In the genomic region with DNA sequence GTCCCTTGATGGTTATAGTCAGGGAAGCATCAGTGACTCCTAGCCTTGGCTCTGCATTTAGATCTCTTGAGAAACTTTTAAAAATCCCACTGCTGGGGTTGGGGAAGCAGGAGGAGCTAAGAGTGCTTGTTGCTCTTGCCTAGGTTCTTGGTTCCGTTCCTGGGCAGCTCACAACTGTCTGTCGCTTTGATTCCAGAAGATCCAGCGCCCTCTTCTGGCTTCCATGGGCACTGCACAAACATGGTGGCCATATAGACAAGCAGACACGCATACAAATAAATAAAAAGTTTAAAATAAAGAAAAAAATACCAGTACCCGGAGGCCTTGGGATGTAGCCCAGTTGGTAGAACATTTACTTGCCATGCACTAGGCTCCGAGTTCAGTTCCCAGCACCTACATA, we compare ENCODE assay signal across 20 mouse cellular contexts. TPM values are rescaled to one million over a fixed set of nuclear protein-coding genes. Genes with fewer than 3 reads are reported as not detected.
DNase-seq lines count a peak whose midpoint lies in the region; ATAC-seq and TF ChIP-seq lines count a peak whose summit lies in the region.
"Had no signal": no experiment of that assay in that cellular context is flagged by ENCODE, and none has a peak within 500 bp of the region (broad histone marks: within the 10 kb centered on the region; RNA-seq: fewer than 3 reads in every experiment).

No protein-coding gene starts in this region.

- TF ChIP-seq RAD21 in CH12.LX (IDR thresholded peaks at IDR 0.05; ENCODE audit: low read depth, low read length): no peak; the same call in none of the 2 replicates

- in situ Hi-C loops in CH12.LX (cut with MboI; ENCODE audit: low pct_ligation_motif_present, low pct_unique_long_range_greater_than_20kb, low sequenced_read_pairs): no loop called here

- H3K79me2 ChIP-seq in CH12.LX (replicated peaks; ENCODE audit: control insufficient read depth, extremely low read depth, insufficient read depth, poor library complexity, severe bottlenecking): no peaks in the 10 kb centered on the region

- TF ChIP-seq EP300 in CH12.LX (IDR thresholded peaks at IDR 0.05; ENCODE audit: low read length): no peak
- TF ChIP-seq EP300 in liver, embryonic 14.5 days (IDR thresholded peaks at IDR 0.05; ENCODE audit: low read depth): no peak

- TF ChIP-seq CTCF in CH12.LX (conservative IDR thresholded peaks at IDR 0.05 in 1 of 2, IDR thresholded peaks at IDR 0.05 in 1 of 2; ENCODE audit: low read depth in 2 of 2, low read length in 2 of 2): peak; percentile 13 to 45; a peak in 2 of 4 replicates
- peak; percentile 81 for TF ChIP-seq CTCF in liver, embryonic 14.5 days (IDR thresholded peaks at IDR 0.05; ENCODE audit: low read depth)

- no peaks in the 10 kb centered on the region for H3K9me3 ChIP-seq in liver, embryonic 11.5 days (ENCODE audit: control insufficient read depth, low read length)
- H3K9me3 ChIP-seq in CH12.LX (replicated peaks; ENCODE audit: low read length): no peaks in the 10 kb centered on the region
- no peaks in the 10 kb centered on the region for H3K9me3 ChIP-seq in liver, embryonic 14.5 days (ENCODE audit: control insufficient read depth, low read length)
- H3K9me3 ChIP-seq: embryonic facial prominence, embryonic 15.5 days; G1E; hindbrain, embryonic 15.5 days; kidney, embryonic 15.5 days; limb, embryonic 13.5 days had no signal

- peak; percentile 33 for DNase-seq in CD4-positive, CD25-positive, alpha-beta regulatory T cell, adult 2 months (ENCODE audit: low read depth, low spot score)
- DNase-seq in liver (peak; percentile 71), CH12.LX (ENCODE audit: extremely low read depth) (no peak)
- DNase-seq in liver, embryonic 11.5 days (ENCODE audit: low spot score): no peak
- DNase-seq in liver, embryonic 14.5 days (ENCODE audit: low read depth in 3 of 3, low spot score in 3 of 3): peak in 1 of 3 experiments; percentile 47
- no peak for DNase-seq in cerebellum, adult 18-20 months
- DNase-seq: adrenal gland, postnatal 10 days; cerebellum, adult 9-11 months; heart, adult 18-20 months; heart, postnatal 10 days; lung, postnatal 4 days; midbrain, embryonic 14.5 days had no signal

- no peak for TF ChIP-seq POLR2A in CH12.LX (IDR thresholded peaks at IDR 0.05; ENCODE audit: low read depth, low read length)

- no peak overlapping the region for H3K4me3 ChIP-seq in liver, embryonic 11.5 days (ENCODE audit: low read depth, low read length)
- no peak overlapping the region for H3K4me3 ChIP-seq in CH12.LX (replicated peaks in 1 of 3; ENCODE audit: low read depth in 2 of 3, low read length in 2 of 3, poor library complexity in 1 of 3)
- no peak overlapping the region for H3K4me3 ChIP-seq in liver, embryonic 14.5 days (ENCODE audit: insufficient read depth in 1 of 2, low read depth in 2 of 2, low read length in 2 of 2)
- H3K4me3 ChIP-seq: embryonic facial prominence, embryonic 15.5 days; hindbrain, embryonic 15.5 days; kidney, embryonic 15.5 days; limb, embryonic 13.5 days had no signal

- dilution Hi-C loops in CH12.LX (cut with MboI; ENCODE audit: extremely low pct_ligation_motif_present, extremely low pct_unique_long_range_greater_than_20kb, low sequenced_read_pairs): no loop called here

- H3K4me2 ChIP-seq in liver, embryonic 11.5 days: no peak overlapping the region
- no peak overlapping the region for H3K4me2 ChIP-seq in CH12.LX (ENCODE audit: insufficient read depth, low read depth, poor library complexity, severe bottlenecking)
- no peak overlapping the region for H3K4me2 ChIP-seq in liver, embryonic 14.5 days (ENCODE audit: low read depth)
- H3K4me2 ChIP-seq: embryonic facial prominence, embryonic 15.5 days; hindbrain, embryonic 15.5 days; kidney, embryonic 15.5 days; limb, embryonic 13.5 days had no signal

- 0 out of 2 replicates have a peak, but pooled peaks cover 5% of the 10 kb centered on the region for H3K4me1 ChIP-seq in liver, embryonic 11.5 days (replicated peaks; ENCODE audit: control insufficient read depth, insufficient read depth, low read length)
- H3K4me1 ChIP-seq in CH12.LX (ENCODE audit: control insufficient read depth in 1 of 2, insufficient read depth in 2 of 2): peaks cover 6 to 13% of the 10 kb centered on the region in 2 experiments
- H3K4me1 ChIP-seq in liver, embryonic 14.5 days (replicated peaks; ENCODE audit: control insufficient read depth in 2 of 2, insufficient read depth in 2 of 2, low read length in 1 of 2): peaks cover 0 to 8% of the 10 kb centered on the region in 2 experiments; a peak in 2 of 4 replicates
- H3K4me1 ChIP-seq: kidney, embryonic 15.5 days; limb, embryonic 13.5 days had no signal

- no peak overlapping the region for H3K9ac ChIP-seq in liver, embryonic 11.5 days (ENCODE audit: low read depth, low read length)
- no peak overlapping the region for H3K9ac ChIP-seq in CH12.LX (ENCODE audit: insufficient read depth, low read depth)
- no peak overlapping the region for H3K9ac ChIP-seq in liver, embryonic 14.5 days (replicated peaks)
- H3K9ac ChIP-seq: embryonic facial prominence, embryonic 15.5 days; hindbrain, embryonic 15.5 days; kidney, embryonic 15.5 days; limb, embryonic 13.5 days had no signal

- 59% methylated on average over 6 of the region's 6 CpGs for WGBS in liver, embryonic 11.5 days
- 65% methylated on average over 6 of the region's 6 CpGs for WGBS in liver, embryonic 14.5 days (ENCODE audit: insufficient replicate concordance)

- H3K36me3 ChIP-seq in liver, embryonic 11.5 days (ENCODE audit: control insufficient read depth, insufficient read depth, low read length): peaks cover 2% of the 10 kb centered on the region; the same call in 1 of the 2 replicates
- H3K36me3 ChIP-seq in CH12.LX (replicated peaks in 1 of 2; ENCODE audit: control insufficient read depth in 1 of 2, insufficient read depth in 1 of 2, low read length in 1 of 2): peaks cover 2 to 3% of the 10 kb centered on the region in 2 experiments
- peaks cover 4% of the 10 kb centered on the region; the same call in 1 of the 2 replicates for H3K36me3 ChIP-seq in liver, embryonic 14.5 days (replicated peaks; ENCODE audit: control insufficient read depth, insufficient read depth, low read depth)

- no peak for ATAC-seq in CD4-positive, CD25-positive, alpha-beta regulatory T cell, adult 4 months
- ATAC-seq in liver, embryonic 11.5 days (replicated peaks; ENCODE audit: low FRiP score): no peak
- no peak for ATAC-seq in liver, embryonic 14.5 days (ENCODE audit: insufficient read depth)
- no peak for ATAC-seq in activated CD4-positive, CD25-positive, alpha-beta regulatory T cell, adult 4 months
- ATAC-seq: forebrain, embryonic 14.5 days had no signal

- no peaks in the 10 kb centered on the region for H3K27me3 ChIP-seq in liver, embryonic 11.5 days (replicated peaks; ENCODE audit: control insufficient read depth, insufficient read depth, low read length)
- H3K27me3 ChIP-seq in CH12.LX (replicated peaks): no peaks in the 10 kb centered on the region
- no peaks in the 10 kb centered on the region for H3K27me3 ChIP-seq in liver, embryonic 14.5 days (ENCODE audit: control insufficient read depth, insufficient read depth, low read length)
- H3K27me3 ChIP-seq: embryonic facial prominence, embryonic 15.5 days; hindbrain, embryonic 15.5 days; kidney, embryonic 15.5 days; limb, embryonic 13.5 days had no signal

- H3K27ac ChIP-seq in liver, embryonic 11.5 days (ENCODE audit: low read depth, low read length): no peak overlapping the region
- H3K27ac ChIP-seq in CH12.LX (ENCODE audit: insufficient read depth, low read depth): no peak overlapping the region
- H3K27ac ChIP-seq in liver, embryonic 14.5 days: no peak overlapping the region
- H3K27ac ChIP-seq: embryonic facial prominence, embryonic 15.5 days; hindbrain, embryonic 15.5 days; kidney, embryonic 15.5 days; limb, embryonic 13.5 days had no signal

TF ChIP-seq in CH12.LX, 34 proteins besides CTCF, POLR2A, EP300 and RAD21 (continues in another document):
- TF ChIP-seq USF1 (IDR thresholded peaks at IDR 0.05; ENCODE audit: low read depth, low read length) (no peak), JUND (conservative IDR thresholded peaks at IDR 0.05; ENCODE audit: low read depth, low read length) (no peak), MYC (IDR thresholded peaks at IDR 0.05; ENCODE audit: low read depth, low read length) (no peak), MXI1 (IDR thresholded peaks at IDR 0.05; ENCODE audit: low read depth, low read length) (no peak), NRF1 (IDR thresholded peaks at IDR 0.05; ENCODE audit: low read depth, low read length) (no peak), TBP (conservative IDR thresholded peaks at IDR 0.05; ENCODE audit: low read depth, low read length) (no peak), BHLHE40 (IDR thresholded peaks at IDR 0.05; ENCODE audit: low read depth, low read length) (no peak), ZC3H11A (IDR thresholded peaks at IDR 0.05; ENCODE audit: low read depth, low read length) (no peak), E2F4 (IDR thresholded peaks at IDR 0.05; ENCODE audit: insufficient replicate concordance, low read depth, low read length) (no peak), NELFE (IDR thresholded peaks at IDR 0.05; ENCODE audit: low read depth, low read length) (no peak), HCFC1 (IDR thresholded peaks at IDR 0.05; ENCODE audit: low read depth, low read length) (no peak), MAFK (IDR thresholded peaks at IDR 0.05; ENCODE audit: insufficient replicate concordance, low read length) (no peak), JUN (IDR thresholded peaks at IDR 0.05; ENCODE audit: insufficient read depth, low read depth, low read length) (no peak)

RNA-seq across cellular contexts. Expression of a gene that starts 34.7 kb away (rescaled TPM):
- not detected for polyA plus RNA-seq in CD4-positive, CD25-positive, alpha-beta regulatory T cell, adult 4 months (2017; shearing (Covaris generic))
- polyA plus RNA-seq in liver, embryonic 11.5 days (2014; fragmentation: Nextera tagmentation; extraction: Ambion mirVana): 0.07 and 0.12 TPM in 2 replicates
- total RNA-seq in CH12.LX (2012; rRNA removed) (not detected in 2 replicates), CH12.LX (2014; rRNA removed) (not detected in 2 replicates)
- polyA plus RNA-seq in CH12.LX (2012; ENCODE audit: insufficient read length, low read depth): not detected in 2 replicates
- polyA plus RNA-seq in liver, embryonic 14.5 days (2012; rRNA removed): 0.01 TPM in 1 of 2 replicates, not detected in the other
- polyA plus RNA-seq in liver, embryonic 14.5 days (2014; fragmentation: Nextera tagmentation; extraction: Ambion mirVana): not detected in 2 replicates
- not detected for polyA plus RNA-seq in activated CD4-positive, CD25-positive, alpha-beta regulatory T cell, adult 4 months (2017; shearing (Covaris generic))
- polyA plus RNA-seq: G1E had no signal

RNA-seq across cellular contexts. Expression of a gene that starts 35.1 kb away (rescaled TPM):
- polyA plus RNA-seq in CD4-positive, CD25-positive, alpha-beta regulatory T cell, adult 4 months (2017; shearing (Covaris generic)): 1 to 10 TPM; 6.4 to 7.5 TPM
- polyA plus RNA-seq in liver, embryonic 11.5 days (2014; fragmentation: Nextera tagmentation; extraction: Ambion mirVana): 7.3 and 7.5 TPM in 2 replicates
- 1.3 and 1.7 TPM in 2 replicates for total RNA-seq in CH12.LX (2012; rRNA removed)
- total RNA-seq in CH12.LX (2014; rRNA removed): 0.44 and 0.46 TPM in 2 replicates
- polyA plus RNA-seq in CH12.LX (2012; ENCODE audit: insufficient read length, low read depth): 0.81 and 0.94 TPM in 2 replicates
- 4.9 and 5.7 TPM in 2 replicates for polyA plus RNA-seq in liver, embryonic 14.5 days (2012; rRNA removed)
- 7.2 and 9.3 TPM in 2 replicates for polyA plus RNA-seq in liver, embryonic 14.5 days (2014; fragmentation: Nextera tagmentation; extraction: Ambion mirVana)
- polyA plus RNA-seq in activated CD4-positive, CD25-positive, alpha-beta regulatory T cell, adult 4 months (2017; shearing (Covaris generic)): 1 to 10 TPM; 5.7 to 6.6 TPM

Comparison
In these comparisons a context has a peak if more than half of its experiments do, and no peak if none do; other contexts are left out.
1. DNase-seq: peak in CD4-positive, CD25-positive, alpha-beta regulatory T cell, adult 2 months (single experiment) and liver (single experiment); none in liver, embryonic 11.5 days (single experiment), CH12.LX (single experiment) and cerebellum, adult 18-20 months (0 of 2).